Mouse (Mus musculus): Measurements from ENCODE around the gene Acvr2a. TPM values are rescaled to one million over a fixed set of nuclear protein-coding genes. Genes with fewer than 3 reads are reported as not detected.
A peak's percentile ranks its signal among the peaks of the same experiment; 100 is the strongest.
"Not testable (repeated sequence)": the region's sequence is repeated elsewhere in the genome, so short reads cannot be mapped to it uniquely, and the experiment has no call there.

Gene Acvr2a
- polyA plus RNA-seq, 1 experiment from 2014 or later, result 26.2 TPM

- H3K27ac ChIP-seq, result no peak overlapping the region
- H3K4me3 ChIP-seq (replicated peaks), result peak overlapping the region; percentile 82
- WGBS, result 30% methylated on average over 9 of the region's 9 CpGs
- ATAC-seq (ENCODE audit: insufficient number of reproducible peaks, insufficient read depth, low FRiP score, low TSS enrichment, low read depth), result no peak
- H3K9me3 ChIP-seq, result no peaks in the 10 kb centered on the region
- H3K4me1 ChIP-seq (replicated peaks), result peaks cover 14% of the 10 kb centered on the region
- H3K4me2 ChIP-seq, result peak overlapping the region; percentile 75
- H3K9ac ChIP-seq (replicated peaks), result peak overlapping the region; percentile 52
- no peaks in the 10 kb centered on the region for H3K27me3 ChIP-seq
- no peaks in the 10 kb centered on the region for H3K36me3 ChIP-seq
These were observed 2.5 kb downstream of the Acvr2a start for GRCm38 (mm10) chr2:48816141-48817028.

GRCm38 (mm10) chr2:48825878-48826277 lies 12.0 kb downstream of the Acvr2a start:
- no peak overlapping the region for H3K27ac ChIP-seq
- 87% methylated on average over 2 of the region's 2 CpGs for WGBS
- no peak for ATAC-seq (ENCODE audit: insufficient number of reproducible peaks, insufficient read depth, low FRiP score, low TSS enrichment, low read depth)

GRCm38 (mm10) chr2:48826380-48826779 lies 12.5 kb downstream of the Acvr2a start:
- Histone ChIP-seq H3K4me2 (no peak overlapping the region), H3K9ac (replicated peaks) (no peak overlapping the region), H3K4me3 (replicated peaks) (no peak overlapping the region), H3K4me1 (replicated peaks) (peaks cover 2% of the 10 kb centered on the region; the same call in 1 of the 2 replicates), H3K27ac (no peak overlapping the region), H3K27me3 (no peaks in the 10 kb centered on the region), H3K9me3 (no peaks in the 10 kb centered on the region), H3K36me3 (no peaks in the 10 kb centered on the region)
- no peak for ATAC-seq (ENCODE audit: insufficient number of reproducible peaks, insufficient read depth, low FRiP score, low TSS enrichment, low read depth)

More at GRCm38 (mm10) chr2:48825878-48826277, 12.0 kb downstream of the Acvr2a start:
- Histone ChIP-seq H3K27me3 (no peaks in the 10 kb centered on the region), H3K9ac (replicated peaks) (no peak overlapping the region), H3K9me3 (no peaks in the 10 kb centered on the region), H3K4me3 (replicated peaks) (no peak overlapping the region), H3K4me2 (no peak overlapping the region), H3K36me3 (no peaks in the 10 kb centered on the region), H3K4me1 (replicated peaks) (peaks cover 2% of the 10 kb centered on the region; the same call in 1 of the 2 replicates)

- no peak overlapping the region for H3K9ac ChIP-seq (replicated peaks)
- H3K27me3 ChIP-seq, result no peaks in the 10 kb centered on the region
- H3K4me2 ChIP-seq, result no peak overlapping the region
- H3K9me3 ChIP-seq, result no peaks in the 10 kb centered on the region
- H3K4me1 ChIP-seq (replicated peaks), result 0 out of 2 replicates have a peak, but pooled peaks cover 2% of the 10 kb centered on the region
- H3K27ac ChIP-seq, result no peak overlapping the region
- 86% methylated on average over 2 of the region's 2 CpGs for WGBS
- no peak for ATAC-seq (ENCODE audit: insufficient number of reproducible peaks, insufficient read depth, low FRiP score, low TSS enrichment, low read depth)
- H3K4me3 ChIP-seq (replicated peaks), result no peak overlapping the region
- no peaks in the 10 kb centered on the region for H3K36me3 ChIP-seq
These were observed 16.6 kb downstream of the Acvr2a start for GRCm38 (mm10) chr2:48830492-48830891.

- no peaks in the 10 kb centered on the region for H3K27me3 ChIP-seq
- H3K4me3 ChIP-seq (replicated peaks), result no peak overlapping the region
- H3K9ac ChIP-seq (replicated peaks), result no peak overlapping the region
- H3K36me3 ChIP-seq, result no peaks in the 10 kb centered on the region
- no peak for ATAC-seq (ENCODE audit: insufficient number of reproducible peaks, insufficient read depth, low FRiP score, low TSS enrichment, low read depth)
- no peak overlapping the region for H3K4me2 ChIP-seq
- H3K4me1 ChIP-seq (replicated peaks), result no peaks in the 10 kb centered on the region
- no peak overlapping the region for H3K27ac ChIP-seq
- H3K9me3 ChIP-seq, result no peaks in the 10 kb centered on the region
- 82% methylated on average over 5 of the region's 5 CpGs for WGBS
These were observed 18.4 kb downstream of the Acvr2a start for GRCm38 (mm10) chr2:48832305-48832704.

GRCm38 (mm10) chr2:48833884-48834450 lies 20.1 kb downstream of the Acvr2a start:
- no peak for ATAC-seq (ENCODE audit: insufficient number of reproducible peaks, insufficient read depth, low FRiP score, low TSS enrichment, low read depth)
- Histone ChIP-seq H3K4me3 (replicated peaks) (no peak overlapping the region), H3K9me3 (no peaks in the 10 kb centered on the region), H3K27me3 (no peaks in the 10 kb centered on the region), H3K36me3 (no peaks in the 10 kb centered on the region), H3K9ac (replicated peaks) (no peak overlapping the region), H3K27ac (no peak overlapping the region), H3K4me1 (replicated peaks) (no peaks in the 10 kb centered on the region), H3K4me2 (no peak overlapping the region)
- WGBS, result 69% methylated on average over 3 of the region's 3 CpGs

- H3K9me3 ChIP-seq, result no peaks in the 10 kb centered on the region
- no peaks in the 10 kb centered on the region for H3K36me3 ChIP-seq
- no peak overlapping the region for H3K9ac ChIP-seq (replicated peaks)
- no peak overlapping the region for H3K4me3 ChIP-seq (replicated peaks)
- H3K4me2 ChIP-seq, result no peak overlapping the region
- ATAC-seq (ENCODE audit: insufficient number of reproducible peaks, insufficient read depth, low FRiP score, low TSS enrichment, low read depth), result no peak
- WGBS, result 86% methylated on average over 3 of the region's 3 CpGs
- no peaks in the 10 kb centered on the region for H3K27me3 ChIP-seq
- H3K27ac ChIP-seq, result no peak overlapping the region
- H3K4me1 ChIP-seq (replicated peaks), result no peaks in the 10 kb centered on the region
These were observed 27.9 kb downstream of the Acvr2a start for GRCm38 (mm10) chr2:48841611-48842470.

- 80% methylated on average over 2 of the region's 2 CpGs for WGBS
- H3K9me3 ChIP-seq, result 0 out of 2 replicates have a peak, but pooled peaks cover under 1% of the 10 kb centered on the region
- no peak overlapping the region for H3K4me3 ChIP-seq (replicated peaks)
- no peaks in the 10 kb centered on the region for H3K27me3 ChIP-seq
- H3K27ac ChIP-seq, result no peak overlapping the region
- H3K4me1 ChIP-seq (replicated peaks), result no peaks in the 10 kb centered on the region
- H3K36me3 ChIP-seq, result no peaks in the 10 kb centered on the region
- no peak overlapping the region for H3K9ac ChIP-seq (replicated peaks)
- ATAC-seq (ENCODE audit: insufficient number of reproducible peaks, insufficient read depth, low FRiP score, low TSS enrichment, low read depth), result no peak
- H3K4me2 ChIP-seq, result no peak overlapping the region
These were observed 32.9 kb downstream of the Acvr2a start for GRCm38 (mm10) chr2:48846689-48847398.

GRCm38 (mm10) chr2:48865596-48865995 lies 51.7 kb downstream of the Acvr2a start:
- not testable (repeated sequence) for ATAC-seq (ENCODE audit: insufficient number of reproducible peaks, insufficient read depth, low FRiP score, low TSS enrichment, low read depth); H3K36me3 ChIP-seq; H3K9ac ChIP-seq (replicated peaks); H3K4me3 ChIP-seq (replicated peaks); H3K27me3 ChIP-seq; H3K4me1 ChIP-seq (replicated peaks); H3K4me2 ChIP-seq; H3K27ac ChIP-seq; H3K9me3 ChIP-seq
- WGBS, result 94% methylated on average over 6 of the region's 6 CpGs

- Histone ChIP-seq H3K4me2 (no peak overlapping the region), H3K4me3 (replicated peaks) (no peak overlapping the region), H3K9me3 (no peaks in the 10 kb centered on the region), H3K4me1 (replicated peaks) (no peaks in the 10 kb centered on the region), H3K36me3 (peaks cover 4% of the 10 kb centered on the region; the same call in 1 of the 2 replicates), H3K27ac (no peak overlapping the region), H3K9ac (replicated peaks) (no peak overlapping the region), H3K27me3 (no peaks in the 10 kb centered on the region)
- 84% methylated on average over 5 of the region's 5 CpGs for WGBS
- ATAC-seq (ENCODE audit: insufficient number of reproducible peaks, insufficient read depth, low FRiP score, low TSS enrichment, low read depth), result no peak
These were observed 54.4 kb downstream of the Acvr2a start for GRCm38 (mm10) chr2:48868199-48868913.
